23 mouse cellular contexts compared by ENCODE assay signal in the genomic region with DNA sequence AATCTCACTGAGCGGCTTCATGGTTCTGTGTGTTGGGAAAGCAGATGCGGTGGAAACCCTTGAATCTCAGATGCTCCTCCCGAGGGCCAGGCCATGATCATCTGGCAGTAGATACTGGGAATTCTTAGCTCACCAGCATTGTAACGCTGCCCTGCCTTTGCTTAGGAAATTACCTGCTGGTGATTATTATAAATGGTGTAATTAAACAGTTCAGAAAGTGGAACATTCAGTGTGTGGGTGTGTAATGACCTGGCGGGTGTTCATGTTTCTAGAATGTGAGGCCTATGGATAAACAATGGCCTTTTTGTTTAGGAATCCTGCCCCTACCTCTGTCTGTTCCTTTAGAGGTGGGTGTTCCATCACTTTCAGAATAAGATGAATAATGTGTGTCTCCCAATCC.
"Had no signal": no experiment of that assay in that cellular context is flagged by ENCODE, and none has a peak within 500 bp of the region (broad histone marks: within the 10 kb centered on the region; RNA-seq: fewer than 3 reads in every experiment).

No protein-coding gene starts in this region.

- H3K27me3 ChIP-seq: heart, embryonic 13.5 days; heart, embryonic 15.5 days; hindbrain, embryonic 15.5 days; kidney, embryonic 15.5 days; limb, embryonic 13.5 days; limb, embryonic 15.5 days; liver, embryonic 12.5 days had no signal

- H3K9ac ChIP-seq: heart, embryonic 13.5 days; heart, embryonic 15.5 days; hindbrain, embryonic 15.5 days; kidney, embryonic 15.5 days; limb, embryonic 13.5 days; limb, embryonic 15.5 days; liver, embryonic 12.5 days; liver, embryonic 14.5 days had no signal

- H3K4me1 ChIP-seq: heart, embryonic 15.5 days; liver, embryonic 12.5 days had no signal

- H3K36me3 ChIP-seq: heart, embryonic 13.5 days; heart, embryonic 15.5 days; hindbrain, embryonic 15.5 days; kidney, embryonic 15.5 days; limb, embryonic 13.5 days; limb, embryonic 15.5 days; liver, embryonic 12.5 days had no signal

- H3K27ac ChIP-seq: gastrocnemius, adult 2 months; heart, embryonic 13.5 days; heart, embryonic 15.5 days; hindbrain, embryonic 15.5 days; hindbrain, postnatal 0 days; kidney, embryonic 15.5 days; kidney, postnatal 0 days; limb, embryonic 13.5 days; limb, embryonic 15.5 days; liver, embryonic 12.5 days; liver, embryonic 14.5 days had no signal

- H3K4me3 ChIP-seq: gastrocnemius, adult 2 months; heart, embryonic 13.5 days; heart, embryonic 15.5 days; hindbrain, embryonic 15.5 days; kidney, embryonic 15.5 days; limb, embryonic 13.5 days; limb, embryonic 15.5 days; liver, embryonic 12.5 days had no signal

- DNase-seq: gastrocnemius, adult 2 months; gastrocnemius, postnatal 14 days; gastrocnemius, postnatal 36 days; heart, adult 18-20 months; heart, postnatal 14 days; heart, postnatal 36 days; kidney, adult 11 months; kidney, adult 2 months; kidney, adult 9 months; kidney, postnatal 14 days; kidney, postnatal 36 days; layer of hippocampus, postnatal 36 days; left cerebral cortex, postnatal 4 days had no signal
